Mouse (Mus musculus) limb, embryonic 15.5 days (tissue): ENCODE measurements around the gene Atp1a2. TPM values are rescaled to one million over a fixed set of nuclear protein-coding genes. Genes with fewer than 3 reads are reported as not detected.

Source experiments
- ATAC-seq: fragments of 200-750 bp; cut with Nextera tagmentation; 2 replicates; pipeline ENCODE4 v1.8.0; 2017; ENCODE audit warnings: low read depth, moderate TSS enrichment; ENCODE audit not compliant: insufficient number of reproducible peaks, low FRiP score, low TSS enrichment
- H3K27ac ChIP-seq: fragments of 300-500 bp; sonication (generic); 2 replicates; pipeline ENCODE4 v1.5.1; 2015; ENCODE audit warnings: moderate library complexity, mild to moderate bottlenecking, inconsistent platforms
- H3K27me3 ChIP-seq: fragments of 300-500 bp; sonication (generic); 2 replicates; pipeline ENCODE4 v1.6.1; 2015; ENCODE audit warnings: inconsistent platforms
- H3K36me3 ChIP-seq: fragments of 300-500 bp; sonication (generic); 2 replicates; pipeline ENCODE4 v1.6.1; 2015; ENCODE audit warnings: inconsistent platforms
- H3K4me1 ChIP-seq: fragments of 300-500 bp; sonication (generic); 2 replicates; pipeline ENCODE4 v1.6.1; 2015; ENCODE audit warnings: inconsistent platforms
- H3K4me2 ChIP-seq: fragments of 300-500 bp; sonication (generic); 2 replicates; pipeline ENCODE4 v1.6.1; 2015; ENCODE audit warnings: mild to moderate bottlenecking, inconsistent platforms
- H3K4me3 ChIP-seq: fragments of 300-500 bp; sonication (generic); 2 replicates; pipeline ENCODE4 v1.5.1; 2015; ENCODE audit warnings: mild to moderate bottlenecking, inconsistent platforms
- H3K9ac ChIP-seq: fragments of 300-500 bp; sonication (generic); 2 replicates; pipeline ENCODE4 v1.6.1; 2015; ENCODE audit warnings: inconsistent platforms
- H3K9me3 ChIP-seq: fragments of 300-500 bp; sonication (generic); 2 replicates; pipeline ENCODE4 v1.6.1; 2016; ENCODE audit warnings: inconsistent platforms
- WGBS: fragments of 180-500 bp; shearing (Covaris S2); methylation state at CpG from one replicate; pipeline ENCODE4 v1.1.7; 2015; 5-methylcytosine and 5-hydroxymethylcytosine counted together
- polyA plus RNA-seq: library from polyadenylated mRNA; unstranded; fragments of >200 nt; fragmentation: Nextera tagmentation; extraction: Ambion mirVana; gene quantifications from 2 replicates; pipeline ENCODE4 v1.2.1, GENCODE M21; 2015

Gene Atp1a2
- polyA plus RNA-seq, 1 experiment from 2014 or later, result 5.0 TPM

DNA sequence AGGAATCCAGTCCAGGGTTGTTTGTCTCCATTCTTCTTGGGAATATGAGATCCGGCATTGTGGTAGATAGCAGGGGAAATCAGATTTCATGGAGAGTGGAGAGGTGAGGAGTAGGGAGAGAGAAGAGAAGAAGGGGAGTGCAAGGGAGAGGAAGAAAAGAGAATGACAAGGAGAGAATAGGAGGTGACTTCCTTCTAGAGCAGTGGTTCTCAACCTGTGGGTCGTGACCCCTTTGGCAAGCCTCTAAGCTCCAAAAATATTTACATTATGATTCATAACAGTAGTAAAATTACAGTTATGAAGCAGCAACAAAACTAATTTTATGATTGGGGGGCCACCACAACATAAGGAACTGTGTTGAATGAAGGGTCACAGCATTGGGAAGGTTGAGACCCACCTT lies 35.1 kb upstream of the Atp1a2 start:
- H3K4me1 ChIP-seq, result no peaks in the 10 kb centered on the region
- no peaks in the 10 kb centered on the region for H3K9me3 ChIP-seq
- WGBS, result 75% methylated on average over 2 of the region's 2 CpGs
- H3K36me3 ChIP-seq, result no peaks in the 10 kb centered on the region
- H3K27ac ChIP-seq, result no peak overlapping the region
- no peak overlapping the region for H3K4me3 ChIP-seq
- no peak overlapping the region for H3K4me2 ChIP-seq
- peaks cover 46% of the 10 kb centered on the region for H3K27me3 ChIP-seq
- ATAC-seq, result no peak
- no peak overlapping the region for H3K9ac ChIP-seq

DNA sequence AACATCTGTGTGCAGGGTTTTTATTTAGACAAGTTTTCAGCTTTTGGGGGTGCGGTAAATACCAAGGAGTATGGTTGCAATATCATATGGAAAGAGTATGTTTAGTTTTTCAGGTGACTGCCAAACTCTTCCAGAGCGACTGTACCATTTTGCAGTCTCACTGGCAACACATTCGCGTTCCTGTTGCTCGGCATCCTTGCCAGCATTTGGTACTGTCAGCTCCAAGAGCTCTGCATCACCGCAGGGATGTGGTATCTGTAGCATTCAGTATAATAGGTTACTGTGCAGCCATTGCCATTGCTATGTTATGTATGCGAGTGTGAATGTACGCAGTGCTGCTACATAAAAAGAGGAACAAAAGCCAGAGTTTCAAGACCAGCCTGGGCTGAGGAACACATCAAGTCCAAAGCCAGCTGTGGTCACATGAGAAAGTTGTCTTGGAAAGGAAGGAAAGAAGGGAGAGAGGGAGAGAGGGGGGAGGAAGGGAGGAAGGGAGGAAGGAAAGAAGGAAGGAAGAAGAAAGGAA lies 33.6 kb upstream of the Atp1a2 start:
- no peaks in the 10 kb centered on the region for H3K9me3 ChIP-seq
- no peaks in the 10 kb centered on the region for H3K36me3 ChIP-seq
- peaks cover 2% of the 10 kb centered on the region for H3K4me1 ChIP-seq
- 76% methylated on average over 8 of the region's 8 CpGs for WGBS
- H3K27ac ChIP-seq, result no peak overlapping the region
- H3K4me2 ChIP-seq, result no peak overlapping the region
- H3K4me3 ChIP-seq, result no peak overlapping the region
- H3K9ac ChIP-seq, result no peak overlapping the region
- no peak for ATAC-seq
- H3K27me3 ChIP-seq, result peaks cover 57% of the 10 kb centered on the region

DNA sequence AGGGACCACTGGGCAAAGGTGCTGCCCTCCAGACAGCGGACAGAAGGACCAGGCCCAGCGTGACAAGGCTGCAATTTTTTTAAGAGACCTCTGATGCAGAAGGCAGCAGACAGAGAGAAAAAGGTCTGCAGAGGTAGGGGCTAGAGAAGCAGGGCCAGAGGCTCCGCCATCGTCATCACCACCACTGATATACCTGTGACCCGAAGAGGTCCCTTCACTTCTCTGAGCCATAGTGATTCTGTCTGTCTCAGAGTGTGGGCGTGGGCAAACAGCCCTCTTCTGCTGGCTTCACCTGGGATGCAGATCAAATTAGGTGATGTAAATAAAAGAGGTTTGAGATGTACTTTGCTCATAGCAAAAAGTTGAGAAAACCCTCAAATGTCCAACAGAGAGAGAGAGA lies 31.8 kb upstream of the Atp1a2 start:
- no peak overlapping the region for H3K4me3 ChIP-seq
- H3K36me3 ChIP-seq, result no peaks in the 10 kb centered on the region
- H3K4me2 ChIP-seq, result no peak overlapping the region
- H3K27ac ChIP-seq, result no peak overlapping the region
- peaks cover 74% of the 10 kb centered on the region for H3K27me3 ChIP-seq
- H3K9me3 ChIP-seq, result no peaks in the 10 kb centered on the region
- WGBS, result 75% methylated on average over 6 of the region's 6 CpGs
- H3K4me1 ChIP-seq, result peaks cover 12% of the 10 kb centered on the region
- no peak for ATAC-seq
- no peak overlapping the region for H3K9ac ChIP-seq

DNA sequence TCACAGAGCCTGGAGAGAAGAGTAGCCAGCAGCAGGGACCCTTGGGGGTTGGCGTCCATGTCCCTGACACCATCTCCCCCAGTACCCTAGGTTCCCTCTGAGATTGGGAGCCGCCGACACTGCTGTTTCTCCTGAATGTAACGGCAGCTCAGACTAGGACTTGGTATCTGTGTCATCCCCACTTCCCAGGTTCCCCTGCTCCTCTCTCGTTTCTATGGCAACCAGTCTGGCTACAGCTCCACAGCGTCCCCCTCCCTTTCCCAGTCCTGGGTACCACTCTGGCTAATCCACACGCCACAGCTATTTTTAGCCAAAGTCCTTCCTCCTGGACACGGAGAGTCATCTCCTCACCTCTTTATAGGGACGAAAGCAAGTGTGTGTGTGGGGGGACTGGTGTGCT lies 31.3 kb upstream of the Atp1a2 start, which contains the start of gene Kcnj9:
Gene Kcnj9 (minus strand): TSS at position 188 of the 400 bp plus-strand sequence.
- Histone ChIP-seq H3K4me2 (no peak within 1 kb of the TSS), H3K9me3 (no peaks in the 10 kb centered on the region), H3K27me3 (peaks cover 74% of the 10 kb centered on the region), H3K36me3 (no peaks in the 10 kb centered on the region), H3K27ac (no peak within 1 kb of the TSS), H3K9ac (no peak within 1 kb of the TSS), H3K4me1 (peaks cover 12% of the 10 kb centered on the region), H3K4me3 (no peak within 1 kb of the TSS)
- WGBS, result 37% methylated on average over 9 of the region's 9 CpGs
- no peak for ATAC-seq

DNA sequence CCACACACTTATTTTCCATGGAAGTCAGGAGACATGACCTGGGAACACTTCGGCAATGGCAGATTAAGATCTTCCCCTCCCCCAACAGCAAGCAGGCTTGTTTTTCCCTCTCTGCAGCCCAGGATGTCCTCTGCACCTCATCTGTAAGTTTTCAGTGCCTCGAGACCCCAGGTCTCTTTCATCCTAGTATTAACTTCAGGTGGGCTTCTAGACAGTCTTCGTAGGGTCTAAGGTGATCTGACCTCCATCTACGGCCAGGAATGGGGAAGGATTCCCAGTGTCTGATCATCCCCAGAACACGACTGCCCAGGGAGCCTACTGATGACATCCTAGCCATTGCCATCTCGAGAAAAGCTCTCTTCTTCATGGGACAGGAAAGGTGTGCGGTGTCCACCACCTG lies 30.6 kb upstream of the Atp1a2 start:
- WGBS, result 77% methylated on average over 7 of the region's 7 CpGs
- H3K9me3 ChIP-seq, result no peaks in the 10 kb centered on the region
- no peaks in the 10 kb centered on the region for H3K36me3 ChIP-seq
- no peak for ATAC-seq
- H3K4me3 ChIP-seq, result no peak overlapping the region
- peaks cover 12% of the 10 kb centered on the region for H3K4me1 ChIP-seq
- peaks cover 68% of the 10 kb centered on the region for H3K27me3 ChIP-seq
- no peak overlapping the region for H3K9ac ChIP-seq
- H3K27ac ChIP-seq, result no peak overlapping the region
- H3K4me2 ChIP-seq, result no peak overlapping the region

DNA sequence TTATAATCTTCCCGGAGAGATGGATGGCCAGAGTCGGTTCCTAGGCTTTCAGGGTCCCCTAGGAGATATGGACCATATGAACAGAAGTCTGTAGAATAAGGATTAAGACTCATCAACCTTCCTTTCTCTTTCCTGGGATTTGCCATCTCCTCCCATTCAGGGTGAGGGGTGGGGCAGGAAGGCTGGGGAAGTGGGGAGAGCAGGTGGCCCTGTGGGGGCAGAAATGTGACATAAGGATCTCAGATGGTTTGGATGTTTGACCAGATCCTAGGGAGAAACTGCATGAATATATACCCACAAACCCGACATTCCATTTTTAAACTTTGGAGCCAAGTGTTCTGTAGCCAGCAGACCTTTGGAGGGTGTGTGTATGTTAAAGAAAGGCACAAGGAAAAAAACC lies 30.2 kb upstream of the Atp1a2 start:
- H3K27me3 ChIP-seq, result peaks cover 68% of the 10 kb centered on the region
- 63% methylated on average over 3 of the region's 3 CpGs for WGBS
- peaks cover 12% of the 10 kb centered on the region for H3K4me1 ChIP-seq
- H3K4me2 ChIP-seq, result no peak overlapping the region
- no peak for ATAC-seq
- H3K27ac ChIP-seq, result no peak overlapping the region
- H3K9ac ChIP-seq, result no peak overlapping the region
- no peaks in the 10 kb centered on the region for H3K36me3 ChIP-seq
- no peak overlapping the region for H3K4me3 ChIP-seq
- H3K9me3 ChIP-seq, result no peaks in the 10 kb centered on the region

DNA sequence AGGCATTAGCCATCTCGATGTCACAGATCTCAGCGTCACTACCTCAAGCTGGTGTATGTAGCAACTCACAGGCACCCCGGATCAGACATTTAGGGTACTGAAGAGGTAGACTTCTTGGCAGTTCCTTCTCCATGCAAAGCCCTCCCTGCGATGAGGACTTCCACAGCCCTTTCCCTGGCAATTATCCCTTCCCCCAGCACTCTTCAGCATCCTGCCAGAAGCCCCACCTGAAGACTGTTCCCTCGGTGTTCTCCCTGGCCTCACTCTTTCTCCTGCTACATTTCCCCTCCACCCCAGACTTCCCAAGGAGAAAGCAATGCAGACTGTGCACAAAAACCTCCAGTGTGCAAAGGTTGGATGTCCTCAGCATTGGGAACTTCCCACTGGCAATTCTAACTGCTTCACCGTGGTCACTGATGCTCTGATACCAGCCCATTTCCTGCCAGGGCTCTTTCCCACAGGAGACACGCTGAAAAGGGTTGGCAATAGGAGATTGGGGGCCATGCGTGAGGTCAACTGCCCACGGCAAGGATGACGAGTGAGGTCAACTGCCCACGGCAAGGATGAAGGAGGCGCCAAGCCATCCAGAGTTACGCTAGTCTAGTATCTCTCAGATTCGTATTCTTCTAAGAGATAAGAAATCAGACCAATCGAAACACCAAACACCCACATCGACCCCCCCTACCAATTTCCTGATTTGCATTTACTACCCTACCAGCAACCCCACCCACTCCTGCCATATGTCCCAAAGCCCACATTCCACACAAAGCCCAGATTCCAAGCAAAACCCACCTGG lies 29.5 kb upstream of the Atp1a2 start:
- 81% methylated on average over 16 of the region's 16 CpGs for WGBS
- Histone ChIP-seq H3K4me3 (no peak overlapping the region), H3K4me2 (no peak overlapping the region), H3K27me3 (peaks cover 68% of the 10 kb centered on the region), H3K36me3 (no peaks in the 10 kb centered on the region), H3K9ac (no peak overlapping the region), H3K4me1 (peaks cover 12% of the 10 kb centered on the region), H3K9me3 (no peaks in the 10 kb centered on the region), H3K27ac (no peak overlapping the region)
- ATAC-seq, result no peak

DNA sequence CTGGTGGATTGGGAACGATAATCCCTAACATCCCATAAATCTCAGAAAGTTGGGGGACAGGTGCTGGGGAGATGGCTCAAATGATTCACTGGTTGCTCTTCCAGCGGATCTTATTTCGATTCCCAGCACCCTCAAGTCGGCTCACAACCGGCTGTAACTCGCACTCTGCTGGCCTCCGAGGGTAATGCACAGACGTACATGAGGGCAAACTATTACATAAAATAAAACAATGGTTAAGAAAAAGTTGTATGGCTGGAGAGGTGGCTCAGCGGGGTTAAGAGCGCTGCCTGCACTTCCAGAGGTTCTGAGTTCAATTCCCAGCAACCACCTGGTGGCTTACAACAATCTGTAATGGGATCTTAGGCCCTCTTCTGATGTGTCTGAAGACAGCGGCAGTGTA lies 28.8 kb upstream of the Atp1a2 start:
- H3K4me1 ChIP-seq, result peaks cover 12% of the 10 kb centered on the region
- WGBS, result 56% methylated on average over 11 of the region's 11 CpGs
- H3K4me3 ChIP-seq, result peak overlapping the region; percentile 45
- no peaks in the 10 kb centered on the region for H3K9me3 ChIP-seq
- no peak overlapping the region for H3K9ac ChIP-seq
- no peak overlapping the region for H3K27ac ChIP-seq
- ATAC-seq, result no peak
- H3K27me3 ChIP-seq, result peaks cover 68% of the 10 kb centered on the region
- peak overlapping the region; percentile 89 for H3K4me2 ChIP-seq
- H3K36me3 ChIP-seq, result no peaks in the 10 kb centered on the region

DNA sequence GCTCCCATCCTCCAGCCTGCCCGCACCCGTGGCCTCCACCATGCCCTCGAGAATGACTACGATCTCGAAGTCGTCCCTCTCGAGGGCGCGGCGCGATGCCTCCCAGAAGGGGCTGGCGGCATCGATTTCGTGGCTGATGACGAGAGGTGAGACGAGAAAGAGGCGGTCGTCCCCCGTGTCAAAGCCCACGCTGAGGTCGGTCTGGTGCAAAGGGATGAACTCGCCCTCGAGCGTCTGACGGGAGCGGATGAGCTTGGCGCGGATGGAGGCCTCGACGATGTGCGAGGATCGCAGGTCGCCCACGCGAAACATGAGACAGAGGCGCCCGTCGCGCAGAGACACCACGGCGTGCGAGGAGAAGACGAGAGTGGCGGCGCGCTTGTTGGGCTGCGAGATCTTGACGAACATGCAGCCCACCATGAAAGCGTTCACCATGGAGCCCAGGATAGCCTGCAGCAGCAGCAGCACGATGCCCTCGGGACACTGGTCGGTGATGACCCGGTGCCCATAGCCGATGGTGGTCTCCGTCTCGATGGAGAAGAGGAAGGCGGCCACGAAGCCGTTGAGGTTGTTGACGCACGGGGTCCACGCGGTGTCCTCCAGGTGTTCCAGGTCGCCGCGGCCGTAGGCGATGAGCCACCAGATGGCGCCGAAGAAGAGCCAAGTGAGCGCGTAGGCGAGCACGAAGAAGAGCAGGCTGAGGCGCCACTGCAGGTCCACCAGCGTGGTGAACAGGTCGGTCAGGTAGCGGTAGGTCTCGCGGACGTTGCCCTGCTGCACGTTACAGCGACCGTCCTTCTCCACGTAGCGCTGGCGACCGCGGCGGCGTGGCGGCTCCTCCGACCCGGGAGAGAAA lies 28.0 kb upstream of the Atp1a2 start:
- Histone ChIP-seq H3K9ac (0 out of 2 replicates have a peak overlapping the region, but pooled peaks have one; percentile 33), H3K4me1 (peaks cover 12% of the 10 kb centered on the region), H3K4me3 (peak overlapping the region; percentile 45), H3K9me3 (no peaks in the 10 kb centered on the region), H3K27ac (no peak overlapping the region), H3K4me2 (peak overlapping the region; percentile 89), H3K27me3 (peaks cover 60% of the 10 kb centered on the region), H3K36me3 (no peaks in the 10 kb centered on the region; the same call in 1 of the 2 replicates)
- ATAC-seq, result no peak
- WGBS, result 19% methylated on average over 94 of the region's 94 CpGs

DNA sequence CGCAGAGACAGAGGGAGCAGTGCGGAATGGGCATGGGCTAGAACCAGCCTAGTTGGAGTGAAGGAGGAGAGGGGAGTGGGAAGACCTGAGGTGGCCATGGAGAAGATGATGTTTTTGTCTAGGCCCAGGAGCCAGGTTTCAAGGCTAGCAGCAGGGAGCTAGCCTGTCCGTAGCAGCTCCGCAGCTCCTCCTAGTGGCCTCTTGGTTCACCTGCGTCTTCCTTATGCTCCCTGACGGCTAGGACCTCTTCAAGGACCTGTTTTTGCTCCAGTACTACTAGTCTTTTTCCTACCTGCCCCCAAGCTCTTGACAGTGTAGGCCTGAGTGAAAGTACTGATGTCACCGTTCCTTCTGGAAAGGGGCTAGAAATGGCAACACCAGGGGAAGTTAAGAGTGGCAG lies 26.9 kb upstream of the Atp1a2 start:
- H3K4me3 ChIP-seq, result no peak overlapping the region
- H3K4me1 ChIP-seq, result peaks cover 12% of the 10 kb centered on the region
- no peaks in the 10 kb centered on the region for H3K9me3 ChIP-seq
- no peak overlapping the region for H3K9ac ChIP-seq
- WGBS, result 11% methylated on average over 7 of the region's 7 CpGs
- no peak overlapping the region for H3K4me2 ChIP-seq
- peaks cover 49% of the 10 kb centered on the region for H3K27me3 ChIP-seq
- H3K27ac ChIP-seq, result no peak overlapping the region
- peaks cover 4% of the 10 kb centered on the region; the same call in 1 of the 2 replicates for H3K36me3 ChIP-seq
- no peak for ATAC-seq

DNA sequence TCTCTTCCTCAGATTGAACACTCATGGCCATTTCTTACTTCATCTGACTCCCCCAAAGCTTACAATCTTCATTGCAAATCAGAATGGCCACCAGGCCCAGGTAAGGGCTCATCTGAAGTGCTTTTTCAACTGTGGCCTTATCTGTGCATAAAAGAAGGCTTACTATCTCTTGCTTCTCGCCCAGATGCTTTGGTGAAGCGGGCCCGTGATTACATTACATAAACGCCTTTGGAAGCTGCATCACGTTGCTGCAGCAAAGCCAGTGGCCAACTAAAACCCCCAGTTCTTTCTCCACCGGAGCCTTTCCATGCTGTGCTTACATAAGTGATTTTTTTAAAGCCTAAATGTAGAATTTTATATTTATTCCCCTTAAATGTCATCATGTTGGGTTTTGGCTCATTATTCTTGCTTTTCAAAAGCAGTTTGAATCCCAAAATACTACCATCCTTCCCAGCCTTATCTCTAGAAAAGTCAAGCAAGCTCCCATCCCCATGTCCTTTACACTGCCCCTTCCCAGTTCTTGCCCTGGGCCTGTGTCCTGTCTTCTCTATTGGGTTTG lies 26.0 kb upstream of the Atp1a2 start:
- Histone ChIP-seq H3K9me3 (no peaks in the 10 kb centered on the region), H3K4me3 (no peak overlapping the region), H3K27ac (no peak overlapping the region), H3K9ac (no peak overlapping the region), H3K36me3 (peaks cover 4% of the 10 kb centered on the region; the same call in 1 of the 2 replicates), H3K27me3 (peaks cover 40% of the 10 kb centered on the region), H3K4me2 (no peak overlapping the region), H3K4me1 (peaks cover 12% of the 10 kb centered on the region)
- no peak for ATAC-seq
- WGBS, result 63% methylated on average over 6 of the region's 6 CpGs
